Mouse (Mus musculus): ENCODE results near the gene Ipo5. TPM values are rescaled to one million over a fixed set of nuclear protein-coding genes. Genes with fewer than 3 reads are reported as not detected.

The Ipo5 gene
- total RNA-seq (2012; rRNA removed) (167 and 178 TPM in 2 replicates), total RNA-seq (2014; rRNA removed) (259 and 267 TPM in 2 replicates), polyA plus RNA-seq (2012; ENCODE audit: insufficient read length, low read depth) (230 and 252 TPM in 2 replicates)

- in situ Hi-C loops (cut with MboI; ENCODE audit: low pct_ligation_motif_present, low pct_unique_long_range_greater_than_20kb, low sequenced_read_pairs) (loop anchor here (10.0 kb wide), 1 partner anchor 76 kb away; no protein-coding TSS in a partner anchor), dilution Hi-C loops (cut with MboI; ENCODE audit: extremely low pct_ligation_motif_present, extremely low pct_unique_long_range_greater_than_20kb, low sequenced_read_pairs) (no loop called here)
- no peaks in the 10 kb centered on the region for H3K27me3 ChIP-seq (replicated peaks)
- no peaks in the 10 kb centered on the region for H3K9me3 ChIP-seq (replicated peaks; ENCODE audit: low read length)
- H3K9ac ChIP-seq (ENCODE audit: insufficient read depth, low read depth): peak within 1 kb of the TSS; percentile 93
- peak within 1 kb of the TSS; percentile 75 to 94 (median 77) for H3K4me3 ChIP-seq (replicated peaks in 1 of 3; ENCODE audit: low read depth in 2 of 3, low read length in 2 of 3, poor library complexity in 1 of 3)
- H3K4me1 ChIP-seq (ENCODE audit: control insufficient read depth in 1 of 2, insufficient read depth in 2 of 2): peaks cover 0 to 33% of the 10 kb centered on the region in 2 experiments; a peak in 2 of 4 replicates
- peaks cover 43% of the 10 kb centered on the region for H3K79me2 ChIP-seq (replicated peaks; ENCODE audit: control insufficient read depth, extremely low read depth, insufficient read depth, poor library complexity, severe bottlenecking)
- H3K27ac ChIP-seq (ENCODE audit: insufficient read depth, low read depth): peak within 1 kb of the TSS; percentile 34
- peak within 1 kb of the TSS; percentile 95 for H3K4me2 ChIP-seq (ENCODE audit: insufficient read depth, low read depth, poor library complexity, severe bottlenecking)
- TF ChIP-seq ETS1 (conservative IDR thresholded peaks at IDR 0.05; ENCODE audit: low read depth, low read length): no peak
- no peak for TF ChIP-seq MAFK (IDR thresholded peaks at IDR 0.05; ENCODE audit: insufficient replicate concordance, low read length)
- TF ChIP-seq MAZ (IDR thresholded peaks at IDR 0.05; ENCODE audit: low read depth, low read length): no peak
- no peak for TF ChIP-seq GABPA (IDR thresholded peaks at IDR 0.05; ENCODE audit: insufficient replicate concordance, low read depth, low read length)
- no peak for TF ChIP-seq MXI1 (IDR thresholded peaks at IDR 0.05; ENCODE audit: low read depth, low read length)
- TF ChIP-seq EP300 (IDR thresholded peaks at IDR 0.05; ENCODE audit: low read length): no peak
- no peak for TF ChIP-seq RCOR1 (conservative IDR thresholded peaks at IDR 0.05; ENCODE audit: low read depth, low read length)
- no peak for TF ChIP-seq MEF2A (IDR thresholded peaks at IDR 0.05; ENCODE audit: borderline replicate concordance, low read depth, low read length)
- TF ChIP-seq POLR2A (IDR thresholded peaks at IDR 0.05; ENCODE audit: low read depth, low read length): peak; percentile 77
- TF ChIP-seq ELF1 (IDR thresholded peaks at IDR 0.05; ENCODE audit: low read depth, low read length): no peak
- TF ChIP-seq MAX (IDR thresholded peaks at IDR 0.05; ENCODE audit: low read length): 0 out of 2 replicates have a peak, but pooled peaks have one; percentile 4
- 0 out of 2 replicates have a peak, but pooled peaks have one; percentile 10 for TF ChIP-seq MYC (IDR thresholded peaks at IDR 0.05; ENCODE audit: low read depth, low read length)
- TF ChIP-seq KAT2A (IDR thresholded peaks at IDR 0.05; ENCODE audit: insufficient replicate concordance, low read length): no peak
- TF ChIP-seq ZKSCAN1 (IDR thresholded peaks at IDR 0.05; ENCODE audit: borderline replicate concordance, low read depth, low read length): no peak
- TF ChIP-seq JUN (IDR thresholded peaks at IDR 0.05; ENCODE audit: insufficient read depth, low read depth, low read length): no peak
- TF ChIP-seq E2F4 (IDR thresholded peaks at IDR 0.05; ENCODE audit: insufficient replicate concordance, low read depth, low read length): peak; percentile 25; the same call in 1 of the 2 replicates
- no peak for TF ChIP-seq CTCF (conservative IDR thresholded peaks at IDR 0.05 in 1 of 2, IDR thresholded peaks at IDR 0.05 in 1 of 2; ENCODE audit: low read depth in 2 of 2, low read length in 2 of 2)
- TF ChIP-seq ZC3H11A (IDR thresholded peaks at IDR 0.05; ENCODE audit: low read depth, low read length): no peak
- TF ChIP-seq TBP (conservative IDR thresholded peaks at IDR 0.05; ENCODE audit: low read depth, low read length): no peak
- peak; percentile 66 for TF ChIP-seq NELFE (IDR thresholded peaks at IDR 0.05; ENCODE audit: low read depth, low read length)
- no peak for TF ChIP-seq RAD21 (IDR thresholded peaks at IDR 0.05; ENCODE audit: low read depth, low read length)
- TF ChIP-seq CHD1 (IDR thresholded peaks at IDR 0.05; ENCODE audit: low read depth, low read length): no peak
- 0 out of 2 replicates have a peak, but pooled peaks have one; percentile 4 for TF ChIP-seq TCF12 (IDR thresholded peaks at IDR 0.05; ENCODE audit: low read depth, low read length)
- no peak for TF ChIP-seq USF1 (IDR thresholded peaks at IDR 0.05; ENCODE audit: low read depth, low read length)
- TF ChIP-seq PAX5 (IDR thresholded peaks at IDR 0.05; ENCODE audit: low read length): no peak
- no peak for TF ChIP-seq USF2 (conservative IDR thresholded peaks at IDR 0.05; ENCODE audit: low read depth, low read length)
- 0 out of 2 replicates have a peak, but pooled peaks have one; percentile 50 for TF ChIP-seq ZMIZ1 (IDR thresholded peaks at IDR 0.05; ENCODE audit: low read depth, low read length)
- TF ChIP-seq ZNF384 (IDR thresholded peaks at IDR 0.05; ENCODE audit: low read depth, low read length): no peak
- no peak for TF ChIP-seq BHLHE40 (IDR thresholded peaks at IDR 0.05; ENCODE audit: low read depth, low read length)
- no peak for TF ChIP-seq POLR2AphosphoS2 (IDR thresholded peaks at IDR 0.05; ENCODE audit: low read depth, low read length)
- no peak; the same call in 1 of the 2 replicates for TF ChIP-seq HCFC1 (IDR thresholded peaks at IDR 0.05; ENCODE audit: low read depth, low read length)
- no peak for TF ChIP-seq SMC3 (IDR thresholded peaks at IDR 0.05; ENCODE audit: low read depth, low read length)
- no peak for TF ChIP-seq IRF4 (IDR thresholded peaks at IDR 0.05; ENCODE audit: low read depth, low read length)
- no peak for TF ChIP-seq CHD2 (IDR thresholded peaks at IDR 0.05; ENCODE audit: low read length)
- TF ChIP-seq NRF1 (IDR thresholded peaks at IDR 0.05; ENCODE audit: low read depth, low read length): peak; percentile 37; the same call in 1 of the 2 replicates
- TF ChIP-seq UBTF (IDR thresholded peaks at IDR 0.05; ENCODE audit: low read depth, low read length): no peak
- TF ChIP-seq JUND (conservative IDR thresholded peaks at IDR 0.05; ENCODE audit: low read depth, low read length): no peak
- DNase-seq (ENCODE audit: extremely low read depth): peak; percentile 94
- H3K36me3 ChIP-seq (replicated peaks in 1 of 2; ENCODE audit: control insufficient read depth in 1 of 2, insufficient read depth in 1 of 2, low read length in 1 of 2): peaks cover 0 to 8% of the 10 kb centered on the region in 2 experiments
Measured at GRCm38 (mm10) chr14:120910733-120911324, at the start of gene Ipo5. Ipo5 (plus strand) TSS chr14:120911224.
